Mouse (Mus musculus): ENCODE results near the gene Aff1. TPM values are rescaled to one million over a fixed set of nuclear protein-coding genes. Genes with fewer than 3 reads are reported as not detected.

The Aff1 gene
- polyA plus RNA-seq, 1 experiment from 2014 or later: 19.3 TPM

- WGBS: 89% methylated on average over 15 of the region's 15 CpGs
- no peak overlapping the region for H3K4me3 ChIP-seq (ENCODE audit: low read depth, low read length)
- H3K27ac ChIP-seq (ENCODE audit: low read depth, low read length): no peak overlapping the region
- no peaks in the 10 kb centered on the region for H3K9me3 ChIP-seq (ENCODE audit: control insufficient read depth, low read length)
- no peak for DNase-seq (ENCODE audit: low spot score)
- no peaks in the 10 kb centered on the region for H3K4me1 ChIP-seq (replicated peaks; ENCODE audit: control insufficient read depth, insufficient read depth, low read length)
- no peaks in the 10 kb centered on the region for H3K27me3 ChIP-seq (replicated peaks; ENCODE audit: control insufficient read depth, insufficient read depth, low read length)
- no peak overlapping the region for H3K9ac ChIP-seq (ENCODE audit: low read depth, low read length)
- peaks cover 13% of the 10 kb centered on the region; the same call in 1 of the 2 replicates for H3K36me3 ChIP-seq (ENCODE audit: control insufficient read depth, insufficient read depth, low read length)
- H3K4me2 ChIP-seq: no peak overlapping the region
- ATAC-seq (replicated peaks; ENCODE audit: low FRiP score): no peak
Observed at GRCm38 (mm10) chr5:103838550-103839264, 146.5 kb downstream of the Aff1 start.

- Histone ChIP-seq H3K27ac (ENCODE audit: low read depth, low read length) (no peak overlapping the region), H3K9me3 (ENCODE audit: control insufficient read depth, low read length) (no peaks in the 10 kb centered on the region), H3K27me3 (replicated peaks; ENCODE audit: control insufficient read depth, insufficient read depth, low read length) (no peaks in the 10 kb centered on the region), H3K4me2 (no peak overlapping the region), H3K4me3 (ENCODE audit: low read depth, low read length) (no peak overlapping the region), H3K9ac (ENCODE audit: low read depth, low read length) (no peak overlapping the region), H3K36me3 (ENCODE audit: control insufficient read depth, insufficient read depth, low read length) (peaks cover 11% of the 10 kb centered on the region; the same call in 1 of the 2 replicates), H3K4me1 (replicated peaks; ENCODE audit: control insufficient read depth, insufficient read depth, low read length) (no peaks in the 10 kb centered on the region)
- 86% methylated on average over 3 of the region's 3 CpGs for WGBS
- DNase-seq (ENCODE audit: low spot score) (no peak), ATAC-seq (replicated peaks; ENCODE audit: low FRiP score) (no peak)
Observed at GRCm38 (mm10) chr5:103839265-103839626, 147.1 kb downstream of the Aff1 start.

- Histone ChIP-seq H3K9ac (ENCODE audit: low read depth, low read length) (no peak overlapping the region), H3K4me3 (ENCODE audit: low read depth, low read length) (no peak overlapping the region), H3K4me1 (replicated peaks; ENCODE audit: control insufficient read depth, insufficient read depth, low read length) (no peaks in the 10 kb centered on the region), H3K9me3 (ENCODE audit: control insufficient read depth, low read length) (no peaks in the 10 kb centered on the region), H3K36me3 (ENCODE audit: control insufficient read depth, insufficient read depth, low read length) (peaks cover 22% of the 10 kb centered on the region; the same call in 1 of the 2 replicates), H3K27ac (ENCODE audit: low read depth, low read length) (no peak overlapping the region), H3K4me2 (no peak overlapping the region), H3K27me3 (replicated peaks; ENCODE audit: control insufficient read depth, insufficient read depth, low read length) (no peaks in the 10 kb centered on the region)
- DNase-seq (ENCODE audit: low spot score): no peak
- WGBS: 55% methylated on average over 1 of the region's 1 CpGs
- ATAC-seq (replicated peaks; ENCODE audit: low FRiP score): no peak
Observed at GRCm38 (mm10) chr5:103843938-103844337, 151.8 kb downstream of the Aff1 start.

- 89% methylated on average over 19 of the region's 19 CpGs for WGBS
Observed at GRCm38 (mm10) chr5:103845418-103846153, 153.4 kb downstream of the Aff1 start.

GRCm38 (mm10) chr5:103846154-103846551, 154.0 kb downstream of the Aff1 start:
- ATAC-seq (replicated peaks; ENCODE audit: low FRiP score) (no peak), DNase-seq (ENCODE audit: low spot score) (no peak)
- H3K27ac ChIP-seq (ENCODE audit: low read depth, low read length): no peak overlapping the region
- H3K4me1 ChIP-seq (replicated peaks; ENCODE audit: control insufficient read depth, insufficient read depth, low read length): no peaks in the 10 kb centered on the region
- peaks cover 22% of the 10 kb centered on the region; the same call in 1 of the 2 replicates for H3K36me3 ChIP-seq (ENCODE audit: control insufficient read depth, insufficient read depth, low read length)
- no peak overlapping the region for H3K4me3 ChIP-seq (ENCODE audit: low read depth, low read length)
- WGBS: 90% methylated on average over 10 of the region's 10 CpGs
- no peaks in the 10 kb centered on the region for H3K27me3 ChIP-seq (replicated peaks; ENCODE audit: control insufficient read depth, insufficient read depth, low read length)
- H3K4me2 ChIP-seq: no peak overlapping the region
- H3K9me3 ChIP-seq (ENCODE audit: control insufficient read depth, low read length): no peaks in the 10 kb centered on the region
- no peak overlapping the region for H3K9ac ChIP-seq (ENCODE audit: low read depth, low read length)

More at GRCm38 (mm10) chr5:103845418-103846153, 153.4 kb downstream of the Aff1 start:
- Histone ChIP-seq H3K4me3 (ENCODE audit: low read depth, low read length) (no peak overlapping the region), H3K9ac (ENCODE audit: low read depth, low read length) (no peak overlapping the region), H3K36me3 (ENCODE audit: control insufficient read depth, insufficient read depth, low read length) (peaks cover 25% of the 10 kb centered on the region; the same call in 1 of the 2 replicates), H3K27me3 (replicated peaks; ENCODE audit: control insufficient read depth, insufficient read depth, low read length) (no peaks in the 10 kb centered on the region), H3K27ac (ENCODE audit: low read depth, low read length) (no peak overlapping the region), H3K4me1 (replicated peaks; ENCODE audit: control insufficient read depth, insufficient read depth, low read length) (no peaks in the 10 kb centered on the region), H3K9me3 (ENCODE audit: control insufficient read depth, low read length) (no peaks in the 10 kb centered on the region), H3K4me2 (no peak overlapping the region)
- ATAC-seq (replicated peaks; ENCODE audit: low FRiP score) (no peak), DNase-seq (ENCODE audit: low spot score) (no peak)

- Histone ChIP-seq H3K9me3 (ENCODE audit: control insufficient read depth, low read length) (no peaks in the 10 kb centered on the region), H3K4me2 (no peak overlapping the region), H3K27ac (ENCODE audit: low read depth, low read length) (no peak overlapping the region), H3K4me1 (replicated peaks; ENCODE audit: control insufficient read depth, insufficient read depth, low read length) (no peaks in the 10 kb centered on the region), H3K36me3 (ENCODE audit: control insufficient read depth, insufficient read depth, low read length) (peaks cover 27% of the 10 kb centered on the region; the same call in 1 of the 2 replicates), H3K27me3 (replicated peaks; ENCODE audit: control insufficient read depth, insufficient read depth, low read length) (no peaks in the 10 kb centered on the region), H3K4me3 (ENCODE audit: low read depth, low read length) (no peak overlapping the region), H3K9ac (ENCODE audit: low read depth, low read length) (no peak overlapping the region)
- 71% methylated on average over 5 of the region's 5 CpGs for WGBS
- ATAC-seq (replicated peaks; ENCODE audit: low FRiP score) (no peak), DNase-seq (ENCODE audit: low spot score) (no peak)
Observed at GRCm38 (mm10) chr5:103846609-103847008, 154.4 kb downstream of the Aff1 start.

GRCm38 (mm10) chr5:103848546-103848945, 156.4 kb downstream of the Aff1 start:
- Histone ChIP-seq H3K4me1 (replicated peaks; ENCODE audit: control insufficient read depth, insufficient read depth, low read length) (no peaks in the 10 kb centered on the region), H3K36me3 (ENCODE audit: control insufficient read depth, insufficient read depth, low read length) (peaks cover 26% of the 10 kb centered on the region; the same call in 1 of the 2 replicates), H3K4me2 (no peak overlapping the region), H3K9me3 (ENCODE audit: control insufficient read depth, low read length) (no peaks in the 10 kb centered on the region), H3K9ac (ENCODE audit: low read depth, low read length) (no peak overlapping the region), H3K4me3 (ENCODE audit: low read depth, low read length) (no peak overlapping the region), H3K27me3 (replicated peaks; ENCODE audit: control insufficient read depth, insufficient read depth, low read length) (no peaks in the 10 kb centered on the region), H3K27ac (ENCODE audit: low read depth, low read length) (no peak overlapping the region)
- WGBS: 91% methylated on average over 8 of the region's 8 CpGs
- no peak for DNase-seq (ENCODE audit: low spot score)
- no peak for ATAC-seq (replicated peaks; ENCODE audit: low FRiP score)

- Histone ChIP-seq H3K4me1 (replicated peaks; ENCODE audit: control insufficient read depth, insufficient read depth, low read length) (0 out of 2 replicates have a peak, but pooled peaks cover 4% of the 10 kb centered on the region), H3K9me3 (ENCODE audit: control insufficient read depth, low read length) (no peaks in the 10 kb centered on the region), H3K4me2 (no peak overlapping the region), H3K27me3 (replicated peaks; ENCODE audit: control insufficient read depth, insufficient read depth, low read length) (no peaks in the 10 kb centered on the region), H3K4me3 (ENCODE audit: low read depth, low read length) (no peak overlapping the region), H3K27ac (ENCODE audit: low read depth, low read length) (no peak overlapping the region), H3K36me3 (ENCODE audit: control insufficient read depth, insufficient read depth, low read length) (peaks cover 9% of the 10 kb centered on the region; the same call in 1 of the 2 replicates), H3K9ac (ENCODE audit: low read depth, low read length) (no peak overlapping the region)
- 84% methylated on average over 4 of the region's 4 CpGs for WGBS
- ATAC-seq (replicated peaks; ENCODE audit: low FRiP score) (no peak), DNase-seq (ENCODE audit: low spot score) (no peak)
Observed at GRCm38 (mm10) chr5:103852756-103853549, 160.8 kb downstream of the Aff1 start.

Data from liver, embryonic 11.5 days (tissue).